Comparison of ENCODE assay signal across 30 mouse cellular contexts in genomic region chr1:107439462-107439861, GRCm38 (mm10). TPM values are rescaled to one million over a fixed set of nuclear protein-coding genes. Genes with fewer than 3 reads are reported as not detected.
DNase-seq lines count a peak whose midpoint lies in the region; ATAC-seq and TF ChIP-seq lines count a peak whose summit lies in the region.
"Had no signal": no experiment of that assay in that cellular context is flagged by ENCODE, and none has a peak within 500 bp of the region (broad histone marks: within the 10 kb centered on the region; RNA-seq: fewer than 3 reads in every experiment).

No protein-coding gene starts in this region.

- DNase-seq in CH12.LX (ENCODE audit: extremely low read depth) = peak; percentile 49
- DNase-seq in spleen, postnatal 10 days (ENCODE audit: low spot score in 2 of 2) = no peak
- DNase-seq in lung, postnatal 25 days (ENCODE audit: low spot score) = no peak
- no peak for DNase-seq in embryo, embryonic 10 days (ENCODE audit: low spot score)
- DNase-seq: adrenal gland, postnatal 10 days; adrenal gland, postnatal 36 days; cerebellum, adult 18-20 months; cerebellum, adult 9-10 months; cerebellum, postnatal 14 days; embryo, embryonic 11 days; gastrocnemius, postnatal 10 days; gastrocnemius, postnatal 36 days; heart, adult 18-20 months; heart, postnatal 10 days; heart, postnatal 4 days had no signal

- H3K4me2 ChIP-seq in CH12.LX (ENCODE audit: insufficient read depth, low read depth, poor library complexity, severe bottlenecking) = peak overlapping the region; percentile 51
- H3K4me2 ChIP-seq: embryonic facial prominence, embryonic 13.5 days; forebrain, embryonic 12.5 days; forebrain, embryonic 15.5 days; heart, embryonic 12.5 days; heart, embryonic 15.5 days; hindbrain, embryonic 12.5 days; hindbrain, embryonic 15.5 days had no signal

- H3K4me3 ChIP-seq in CH12.LX (replicated peaks in 1 of 3; ENCODE audit: low read depth in 2 of 3, low read length in 2 of 3, poor library complexity in 1 of 3) = no peak overlapping the region
- H3K4me3 ChIP-seq: embryonic facial prominence, embryonic 10.5 days; embryonic facial prominence, embryonic 13.5 days; erythroblast, embryonic 14.5 days; forebrain, embryonic 12.5 days; forebrain, embryonic 15.5 days; heart, embryonic 12.5 days; heart, embryonic 15.5 days; hindbrain, embryonic 12.5 days; hindbrain, embryonic 15.5 days had no signal

- H3K79me2 ChIP-seq in CH12.LX (replicated peaks; ENCODE audit: control insufficient read depth, extremely low read depth, insufficient read depth, poor library complexity, severe bottlenecking) = no peaks in the 10 kb centered on the region

- no peak for TF ChIP-seq POLR2A in CH12.LX (IDR thresholded peaks at IDR 0.05; ENCODE audit: low read depth, low read length)

- ATAC-seq in granulocyte monocyte progenitor cell, adult 5-6 weeks (replicated peaks; ENCODE audit: poor library complexity, severe bottlenecking) = peak; percentile 9; the same call in 1 of the 2 replicates
- peak; percentile 44; the same call in 1 of the 2 replicates for ATAC-seq in neutrophil, adult 5-6 weeks (ENCODE audit: extremely low read depth, insufficient number of reproducible peaks, low FRiP score, poor library complexity, severe bottlenecking)
- ATAC-seq: forebrain, embryonic 15.5 days; Patski had no signal

- no peaks in the 10 kb centered on the region for H3K27me3 ChIP-seq in CH12.LX (replicated peaks)
- H3K27me3 ChIP-seq: embryonic facial prominence, embryonic 13.5 days; forebrain, embryonic 12.5 days; forebrain, embryonic 15.5 days; heart, embryonic 12.5 days; heart, embryonic 15.5 days; hindbrain, embryonic 12.5 days; hindbrain, embryonic 15.5 days had no signal

- no peaks in the 10 kb centered on the region for H3K36me3 ChIP-seq in CH12.LX (replicated peaks in 1 of 2; ENCODE audit: control insufficient read depth in 1 of 2, insufficient read depth in 1 of 2, low read length in 1 of 2)
- H3K36me3 ChIP-seq: embryonic facial prominence, embryonic 10.5 days; embryonic facial prominence, embryonic 13.5 days; forebrain, embryonic 12.5 days; forebrain, embryonic 15.5 days; G1E; heart, embryonic 12.5 days; heart, embryonic 15.5 days; hindbrain, embryonic 12.5 days; hindbrain, embryonic 15.5 days had no signal

- no peaks in the 10 kb centered on the region for H3K9me3 ChIP-seq in CH12.LX (replicated peaks; ENCODE audit: low read length)
- H3K9me3 ChIP-seq: embryonic facial prominence, embryonic 10.5 days; embryonic facial prominence, embryonic 13.5 days; forebrain, embryonic 12.5 days; forebrain, embryonic 15.5 days; heart, embryonic 15.5 days; hindbrain, embryonic 12.5 days; hindbrain, embryonic 15.5 days had no signal

- peak overlapping the region; percentile 54 for H3K27ac ChIP-seq in CH12.LX (ENCODE audit: insufficient read depth, low read depth)
- H3K27ac ChIP-seq: embryonic facial prominence, embryonic 10.5 days; embryonic facial prominence, embryonic 13.5 days; forebrain, embryonic 12.5 days; forebrain, embryonic 15.5 days; heart, embryonic 15.5 days; hindbrain, embryonic 12.5 days; hindbrain, embryonic 15.5 days had no signal

- TF ChIP-seq CTCF in CH12.LX (conservative IDR thresholded peaks at IDR 0.05 in 1 of 2, IDR thresholded peaks at IDR 0.05 in 1 of 2; ENCODE audit: low read depth in 2 of 2, low read length in 2 of 2) = no peak

- peaks cover 20 to 36% of the 10 kb centered on the region in 2 experiments for H3K4me1 ChIP-seq in CH12.LX (ENCODE audit: control insufficient read depth in 1 of 2, insufficient read depth in 2 of 2)
- H3K4me1 ChIP-seq: embryonic facial prominence, embryonic 10.5 days; embryonic facial prominence, embryonic 13.5 days; forebrain, embryonic 12.5 days; forebrain, embryonic 15.5 days; heart, embryonic 12.5 days; heart, embryonic 15.5 days; hindbrain, embryonic 12.5 days; hindbrain, embryonic 15.5 days had no signal

- TF ChIP-seq EP300 in CH12.LX (IDR thresholded peaks at IDR 0.05; ENCODE audit: low read length) = peak; percentile 80

- no peak for TF ChIP-seq RAD21 in CH12.LX (IDR thresholded peaks at IDR 0.05; ENCODE audit: low read depth, low read length)

- in situ Hi-C loops in CH12.LX (cut with MboI; ENCODE audit: low pct_ligation_motif_present, low pct_unique_long_range_greater_than_20kb, low sequenced_read_pairs) = no loop called here

- H3K9ac ChIP-seq in CH12.LX (ENCODE audit: insufficient read depth, low read depth) = peak overlapping the region; percentile 16; the same call in 1 of the 2 replicates
- H3K9ac ChIP-seq: embryonic facial prominence, embryonic 13.5 days; forebrain, embryonic 12.5 days; forebrain, embryonic 15.5 days; heart, embryonic 12.5 days; heart, embryonic 15.5 days; hindbrain, embryonic 12.5 days; hindbrain, embryonic 15.5 days had no signal

- dilution Hi-C loops in CH12.LX (cut with MboI; ENCODE audit: extremely low pct_ligation_motif_present, extremely low pct_unique_long_range_greater_than_20kb, low sequenced_read_pairs) = no loop called here

TF ChIP-seq in CH12.LX, 34 proteins besides CTCF, POLR2A, EP300 and RAD21:
- TF ChIP-seq JUN (IDR thresholded peaks at IDR 0.05; ENCODE audit: insufficient read depth, low read depth, low read length) = peak; percentile 48; the same call in 1 of the 2 replicates
- TF ChIP-seq JUND (conservative IDR thresholded peaks at IDR 0.05; ENCODE audit: low read depth, low read length) = peak; percentile 63; the same call in 1 of the 2 replicates
- 0 out of 2 replicates have a peak, but pooled peaks have one; percentile 14 for TF ChIP-seq TBP (conservative IDR thresholded peaks at IDR 0.05; ENCODE audit: low read depth, low read length)
- peak; percentile 96 for TF ChIP-seq MAFK (IDR thresholded peaks at IDR 0.05; ENCODE audit: insufficient replicate concordance, low read length)
- no peak for TF ChIP-seq ELF1 (IDR thresholded peaks at IDR 0.05; ENCODE audit: low read depth, low read length)
- no peak for TF ChIP-seq PAX5 (IDR thresholded peaks at IDR 0.05; ENCODE audit: low read length)
- TF ChIP-seq UBTF (IDR thresholded peaks at IDR 0.05; ENCODE audit: low read depth, low read length) = no peak
- no peak for TF ChIP-seq HCFC1 (IDR thresholded peaks at IDR 0.05; ENCODE audit: low read depth, low read length)
- TF ChIP-seq MAZ (IDR thresholded peaks at IDR 0.05; ENCODE audit: low read depth, low read length) = no peak
- no peak for TF ChIP-seq CHD1 (IDR thresholded peaks at IDR 0.05; ENCODE audit: low read depth, low read length)
- peak; percentile 62 for TF ChIP-seq TCF12 (IDR thresholded peaks at IDR 0.05; ENCODE audit: low read depth, low read length)
- TF ChIP-seq ZNF384 (IDR thresholded peaks at IDR 0.05; ENCODE audit: low read depth, low read length) = no peak
- no peak for TF ChIP-seq E2F4 (IDR thresholded peaks at IDR 0.05; ENCODE audit: insufficient replicate concordance, low read depth, low read length)
- TF ChIP-seq MYC (IDR thresholded peaks at IDR 0.05; ENCODE audit: low read depth, low read length) = no peak
- TF ChIP-seq NELFE (IDR thresholded peaks at IDR 0.05; ENCODE audit: low read depth, low read length) = no peak
- TF ChIP-seq ZKSCAN1 (IDR thresholded peaks at IDR 0.05; ENCODE audit: borderline replicate concordance, low read depth, low read length) = no peak
- TF ChIP-seq ETS1 (conservative IDR thresholded peaks at IDR 0.05; ENCODE audit: low read depth, low read length) = peak; percentile 73
- no peak for TF ChIP-seq USF1 (IDR thresholded peaks at IDR 0.05; ENCODE audit: low read depth, low read length)
- TF ChIP-seq IRF4 (IDR thresholded peaks at IDR 0.05; ENCODE audit: low read depth, low read length) = peak; percentile 73; the same call in 1 of the 2 replicates

RNA-seq across cellular contexts. Expression of gene Serpinb7, which starts 40.0 kb away (rescaled TPM):
- total RNA-seq in CH12.LX (2012; rRNA removed) (0.17 and 0.21 TPM in 2 replicates), CH12.LX (2014; rRNA removed) (0.16 TPM in 1 of 2 replicates, not detected in the other)
- polyA plus RNA-seq in CH12.LX (2012; ENCODE audit: insufficient read length, low read depth) = 0.20 TPM in 1 of 2 replicates, not detected in the other
- total RNA-seq in granulocyte monocyte progenitor cell, adult 5-6 weeks (2014; fragmentation: Nextera tagmentation) = not detected in 2 replicates
- not detected in 2 replicates for total RNA-seq in granulocyte monocyte progenitor cell, adult 5-6 weeks (2017)
- 1.6 and 2.2 TPM in 2 replicates for total RNA-seq in neutrophil, adult 5-6 weeks (2017)
- total RNA-seq: adrenal gland, adult 18-20 months; adrenal gland, postnatal 10 days; adrenal gland, postnatal 36 days; G1E; gastrocnemius, postnatal 10 days; gastrocnemius, postnatal 36 days; heart, adult 18-20 months; heart, postnatal 10 days; heart, postnatal 4 days had no signal
- polyA plus RNA-seq: embryonic facial prominence, embryonic 10.5 days; erythroblast, embryonic 14.5 days; forebrain, embryonic 12.5 days; forebrain, embryonic 15.5 days; G1E; heart, embryonic 12.5 days; hindbrain, embryonic 12.5 days; intestine, embryonic 14.5 days had no signal
